Mouse (Mus musculus) adrenal gland, postnatal 4 days (tissue): ENCODE measurements around the gene Tmem211. TPM values are rescaled to one million over a fixed set of nuclear protein-coding genes. Genes with fewer than 3 reads are reported as not detected.

Source experiments
- DNase-seq, 2 experiments: peaks; one replicate each; pipeline ENCODE4 v3.0.0; 2021 to 2022; ENCODE audit warnings: low spot score in 2 of 2, mixed read lengths in 2 of 2
- long read RNA-seq, 2 experiments: library from polyadenylated mRNA; stranded (forward); transcript quantifications; one replicate each; pipeline ENCODE4 v2.0.0; 2021
- total RNA-seq, 2 experiments: library from RNA; stranded (reverse); gene quantifications; 2 replicates each; pipeline ENCODE4 v1.2.3; 2021

Tmem211 gene
- total RNA-seq = not detected
- long read RNA-seq, experiment 1 = 0 reads
- long read RNA-seq, experiment 2 = 0 reads

GRCm38 (mm10) chr5:113226632-113227102 is at the start of gene Tmem211:
Gene Tmem211 (plus strand): TSS chr5:113226909.
- DNase-seq = peak; percentile 52 to 62

- DNase-seq = no peak
Observed at GRCm38 (mm10) chr5:113179451-113179842, 47.3 kb upstream of the Tmem211 start.

DNA sequence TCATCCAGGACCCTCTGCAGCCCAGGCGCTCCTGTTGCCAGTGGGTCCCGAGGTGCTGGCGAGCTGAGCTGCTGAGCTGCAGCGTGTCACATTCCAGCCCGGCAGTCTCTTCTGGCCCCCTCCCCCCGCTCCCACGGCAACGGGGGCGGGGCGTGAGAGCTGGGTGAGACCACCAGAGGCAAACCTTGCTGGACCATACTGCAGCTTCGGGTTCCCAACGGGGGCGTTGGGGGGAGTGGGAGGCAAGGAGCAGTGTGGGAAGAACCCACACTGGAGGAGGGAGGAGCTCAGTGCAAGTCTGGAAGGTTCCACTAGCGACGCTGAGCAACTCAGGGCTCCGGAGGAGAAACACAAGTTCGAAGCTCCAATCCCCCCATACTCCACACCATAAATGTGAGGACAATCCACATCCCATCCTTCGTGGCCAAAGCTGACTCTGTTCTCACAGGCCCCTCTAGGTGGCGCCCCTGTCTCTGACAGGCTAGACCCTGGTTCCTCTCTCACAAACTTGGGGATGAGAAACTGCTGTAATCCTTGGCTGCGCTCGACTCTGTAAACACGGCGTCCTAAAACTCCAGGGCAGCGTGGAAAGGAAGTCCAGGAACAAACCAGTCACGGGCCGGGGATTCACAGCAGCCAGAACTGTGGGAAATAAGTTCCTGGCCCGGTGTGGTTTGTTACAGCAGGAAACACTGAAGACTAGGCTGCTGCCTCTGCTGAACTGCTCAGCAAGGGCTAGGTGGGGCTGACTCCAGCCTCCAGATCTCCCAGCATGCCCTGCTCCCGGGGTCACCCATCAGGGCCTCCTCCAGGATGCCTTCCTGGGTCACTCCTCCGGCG is 46.6 kb upstream of the Tmem211 start:
- peak; percentile 60 to 77 for DNase-seq

GRCm38 (mm10) chr5:113180755-113181154 is 46.0 kb upstream of the Tmem211 start:
- no peak for DNase-seq

- no peak for DNase-seq
Observed at GRCm38 (mm10) chr5:113181441-113181840, 45.3 kb upstream of the Tmem211 start.

DNA sequence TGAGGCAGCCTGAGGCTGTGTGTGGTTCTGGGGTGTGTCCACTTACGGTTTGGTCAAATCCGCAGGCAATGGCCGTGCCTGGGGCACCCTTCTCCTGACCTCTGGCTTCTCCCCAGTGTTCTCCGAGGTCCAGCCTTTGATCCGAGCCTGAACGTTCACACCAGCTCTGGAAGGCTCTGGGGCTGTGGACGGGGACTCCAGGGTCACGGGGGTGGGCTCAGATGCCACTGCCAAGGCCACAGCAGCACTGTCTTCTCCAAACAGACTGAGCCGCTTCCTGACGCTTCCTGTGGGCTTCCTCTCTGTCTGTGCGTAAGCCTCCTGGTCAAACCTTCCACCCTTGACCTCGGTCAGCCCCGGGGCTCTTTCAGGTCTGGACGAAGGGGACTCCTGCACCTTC is 36.2 kb upstream of the Tmem211 start:
- no peak for DNase-seq

DNA sequence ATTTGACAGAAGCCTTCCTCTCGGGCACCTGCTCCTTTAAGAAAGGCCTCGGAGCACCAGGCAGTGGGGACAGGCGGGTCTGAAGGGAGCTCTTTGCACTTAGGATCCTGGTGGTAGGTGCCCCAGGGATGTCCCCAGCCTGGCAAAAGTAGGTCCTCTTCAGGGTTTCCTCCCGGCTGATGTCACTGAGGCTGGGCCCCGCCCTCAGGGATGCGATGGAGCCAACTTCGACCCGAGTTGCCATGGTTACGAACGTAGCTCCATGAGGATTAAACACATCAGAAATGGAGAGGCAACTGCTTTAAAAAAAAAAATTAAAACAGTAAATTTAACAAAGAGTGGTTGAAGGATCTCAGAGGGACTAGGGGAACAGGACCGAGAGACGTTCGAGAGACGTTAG is 34.8 kb upstream of the Tmem211 start:
- no peak for DNase-seq

- DNase-seq = no peak
Observed at GRCm38 (mm10) chr5:113193762-113194161, 32.9 kb upstream of the Tmem211 start.

- DNase-seq = no peak
Observed at GRCm38 (mm10) chr5:113195451-113195850, 31.3 kb upstream of the Tmem211 start.

- no peak for DNase-seq
Observed at GRCm38 (mm10) chr5:113195907-113196306, 30.8 kb upstream of the Tmem211 start.

- DNase-seq = no peak
Observed at GRCm38 (mm10) chr5:113196916-113197794, 29.6 kb upstream of the Tmem211 start.

DNA sequence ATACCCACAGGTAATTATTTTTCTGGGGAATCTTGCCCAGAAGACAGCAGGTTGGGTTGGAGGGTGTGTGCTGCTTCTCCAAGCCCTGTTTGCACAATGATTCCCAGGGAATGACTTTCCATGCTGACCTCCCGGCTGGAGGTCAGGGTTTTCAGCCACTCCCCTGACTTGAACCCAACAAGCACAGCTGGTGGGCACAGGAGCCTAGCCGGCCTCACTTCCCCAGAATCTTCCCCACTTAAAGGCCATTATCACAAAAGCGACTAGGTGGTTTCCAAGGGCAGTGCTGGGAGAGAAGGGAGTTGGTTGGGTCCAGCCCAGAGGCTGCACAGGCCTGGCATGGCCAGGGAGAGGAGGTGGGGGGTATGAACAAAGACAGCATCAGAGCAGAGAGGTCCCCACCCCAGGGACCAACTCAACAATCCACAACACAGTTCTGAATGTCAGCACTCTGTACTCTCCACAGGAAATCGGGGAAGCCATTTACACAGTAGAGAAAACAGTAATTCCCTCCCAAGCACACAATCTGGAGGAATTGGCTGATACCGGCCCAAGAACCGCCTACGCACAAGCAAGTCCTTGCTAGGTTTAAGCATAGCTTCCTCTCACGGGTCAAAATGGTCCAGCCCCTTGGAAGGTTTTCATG is 27.5 kb upstream of the Tmem211 start:
- no peak for DNase-seq

DNA sequence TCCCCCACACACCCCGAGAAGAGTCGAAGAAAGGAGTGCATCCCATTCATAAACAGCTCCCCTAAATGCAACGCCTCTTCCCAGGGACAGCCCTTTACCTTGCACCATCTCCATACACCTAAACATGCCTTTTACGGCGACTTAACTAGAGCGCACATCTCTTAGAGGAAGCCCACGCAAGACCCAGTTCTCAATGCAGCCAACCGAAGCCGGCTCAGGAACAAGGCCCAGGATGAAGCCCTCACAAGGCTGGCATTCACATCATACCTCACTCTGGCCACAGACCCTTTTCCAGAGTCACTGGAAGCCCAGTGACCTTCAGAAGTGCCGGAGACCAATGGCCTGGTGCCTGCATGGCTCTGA is 27.0 kb upstream of the Tmem211 start:
- no peak for DNase-seq

- no peak for DNase-seq
Observed at GRCm38 (mm10) chr5:113204193-113204592, 22.5 kb upstream of the Tmem211 start.

DNA sequence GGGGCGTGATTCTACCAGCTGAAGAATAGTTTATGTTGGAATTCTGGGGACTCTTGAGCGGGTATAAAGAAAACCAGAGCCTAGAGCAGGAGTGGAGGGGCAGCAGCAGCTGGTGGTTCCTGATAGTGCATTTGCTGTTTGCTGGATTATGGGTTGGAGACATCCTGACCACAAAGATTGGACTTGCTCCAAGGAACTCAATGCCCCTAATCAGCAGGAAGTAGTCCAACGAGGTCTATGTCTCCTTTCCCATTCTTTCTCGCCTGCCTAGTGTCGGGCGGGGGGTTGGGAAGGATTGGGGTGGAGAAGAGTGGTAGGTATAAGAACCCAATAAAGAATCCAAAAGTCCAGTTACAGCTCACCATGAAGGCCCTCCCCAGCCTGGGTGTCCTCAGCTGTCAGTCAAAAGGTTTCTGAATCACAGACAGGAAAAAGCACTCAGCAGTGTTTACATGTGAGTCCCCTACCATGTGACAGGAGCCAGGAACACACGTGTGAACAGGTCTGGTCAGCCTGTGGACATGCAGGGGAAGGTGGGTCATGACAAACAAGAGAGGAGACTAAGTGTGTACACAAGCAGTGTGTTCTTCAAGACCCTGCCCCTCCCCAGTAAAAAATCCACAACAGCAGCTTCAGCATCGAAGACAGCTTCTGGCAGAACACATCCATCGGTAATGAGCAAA is 19.9 kb upstream of the Tmem211 start:
- DNase-seq = no peak

GRCm38 (mm10) chr5:113208048-113208447 is 18.7 kb upstream of the Tmem211 start:
- no peak for DNase-seq

DNA sequence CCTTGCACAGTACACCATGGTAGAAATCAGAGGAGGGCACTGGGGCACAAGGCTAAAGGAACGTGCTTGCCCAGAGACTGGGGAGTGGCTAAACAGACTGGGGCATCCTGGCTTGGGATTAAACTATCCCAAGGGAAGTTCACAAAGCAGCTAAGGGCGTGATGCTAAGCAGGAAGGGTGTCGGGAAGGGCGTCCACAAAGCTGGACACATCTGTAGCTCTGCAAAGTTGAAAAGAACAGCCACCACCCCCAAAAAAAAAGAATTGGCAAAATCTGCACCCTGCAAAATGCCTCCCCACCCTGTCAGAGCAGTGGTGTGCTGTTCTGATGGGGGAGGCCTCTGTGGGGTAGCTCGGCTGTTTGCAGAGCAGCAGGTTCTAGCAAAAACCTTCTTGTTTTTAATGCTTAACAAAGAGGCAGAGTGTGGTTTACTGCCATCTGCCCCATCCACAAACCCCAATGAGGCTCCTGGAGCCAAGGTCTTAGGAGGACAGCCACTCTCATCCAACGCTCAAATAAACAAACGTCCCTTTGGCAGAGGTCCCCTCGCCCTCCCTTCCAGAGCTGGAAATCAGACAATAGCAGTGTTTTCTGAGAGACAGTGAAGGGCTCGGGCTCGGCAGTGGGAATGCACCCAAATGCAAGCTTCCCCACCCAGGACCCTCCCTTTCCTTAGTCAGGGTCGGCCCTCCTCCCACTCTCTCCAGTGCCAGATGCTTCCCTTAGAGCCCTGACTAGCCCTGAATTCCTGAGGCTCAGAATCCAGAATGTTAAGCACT is 17.9 kb upstream of the Tmem211 start:
- no peak for DNase-seq

- no peak for DNase-seq
Observed at GRCm38 (mm10) chr5:113209401-113209750, 17.3 kb upstream of the Tmem211 start.

- DNase-seq = no peak
Observed at GRCm38 (mm10) chr5:113209898-113210297, 16.8 kb upstream of the Tmem211 start.

DNA sequence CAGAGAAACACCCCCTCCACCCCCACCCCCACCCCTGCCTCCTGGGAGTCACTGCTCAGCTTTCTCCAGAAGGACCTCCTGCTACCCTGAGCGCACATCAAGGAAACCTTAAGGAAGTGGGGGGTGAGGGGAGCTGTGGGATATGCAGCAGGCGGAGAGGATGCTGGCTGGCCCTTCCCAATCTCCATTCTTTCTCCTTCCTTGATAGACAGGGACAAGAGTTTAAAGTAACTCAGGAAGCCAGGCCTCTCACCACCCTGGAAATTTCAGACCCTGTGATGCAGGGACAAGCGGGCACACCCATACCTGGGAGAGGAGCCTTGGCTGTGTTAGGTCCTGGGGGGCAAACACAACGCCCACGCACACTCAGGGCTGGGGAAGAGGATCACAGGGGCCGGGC is 16.4 kb upstream of the Tmem211 start:
- DNase-seq = no peak
